Mouse (Mus musculus) megakaryocyte, embryonic 14.5 days (primary cell): Measurements from ENCODE around the gene Vps8.

Experiments
- FLI1 ChIP-seq: IDR thresholded peaks from 2 replicates; pipeline ENCODE4 v1.6.1; 2012; ENCODE audit warnings: low read length, inconsistent platforms, mixed read lengths
- GATA1 ChIP-seq: IDR thresholded peaks from 3 replicates; pipeline ENCODE4 v1.6.1; 2012; ENCODE audit warnings: mixed read lengths, low read length, inconsistent platforms, borderline replicate concordance

DNA sequence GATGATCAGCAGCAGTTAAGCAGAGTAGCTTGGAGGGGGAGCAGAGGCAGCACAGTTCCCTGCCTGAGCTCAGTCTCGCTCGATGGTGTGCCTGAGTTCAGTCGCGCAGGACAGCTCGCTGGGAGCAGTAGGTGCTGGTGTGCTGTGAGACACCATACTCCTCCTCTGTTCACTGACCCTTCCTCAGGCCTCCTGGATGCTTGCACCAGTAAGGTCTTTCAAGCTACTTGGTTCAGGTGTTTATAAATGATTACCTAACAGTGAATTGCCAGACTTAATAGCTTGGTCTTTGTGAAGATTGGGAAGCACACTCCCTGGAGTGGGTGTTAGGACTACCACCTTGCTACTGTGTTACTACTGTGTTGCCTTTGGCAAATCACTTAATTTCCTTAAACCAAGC lies 144.2 kb downstream of the Vps8 start:
- TF ChIP-seq GATA1 (no peak), FLI1 (no peak)
